Mouse (Mus musculus): ENCODE data around the gene Zfp609. TPM values are rescaled to one million over a fixed set of nuclear protein-coding genes. Genes with fewer than 3 reads are reported as not detected.

Gene Zfp609
- polyA plus RNA-seq, 1 experiment from 2014 or later: 1.4 TPM

DNA sequence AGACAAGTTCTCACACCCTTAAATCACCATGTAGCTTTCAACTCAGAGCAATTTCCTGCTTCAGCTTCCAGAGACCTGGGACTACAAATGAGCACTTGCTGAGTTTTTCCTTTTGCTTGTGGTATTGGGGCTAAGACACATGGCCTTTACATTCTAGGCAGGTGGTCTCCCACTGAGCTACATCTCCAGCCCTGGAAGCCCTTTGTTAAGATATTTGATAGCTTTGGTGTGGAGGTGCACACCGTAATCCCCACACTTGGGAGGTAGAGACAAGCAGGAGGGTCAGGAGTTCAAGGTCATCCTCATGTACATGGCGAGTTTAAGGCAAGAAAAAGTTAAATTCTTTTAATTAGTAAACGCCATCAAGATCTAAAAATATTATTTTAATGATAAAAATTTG, 145.2 kb downstream of the Zfp609 start:
- no peak overlapping the region for H3K27ac ChIP-seq (ENCODE audit: low read length)
- no peak overlapping the region for H3K9ac ChIP-seq (ENCODE audit: low read depth, low read length)
- 69% methylated on average over 3 of the region's 3 CpGs for WGBS (ENCODE audit: insufficient replicate concordance)
- H3K4me2 ChIP-seq (ENCODE audit: low read depth, low read length): no peak overlapping the region
- no peaks in the 10 kb centered on the region for H3K9me3 ChIP-seq (replicated peaks; ENCODE audit: control insufficient read depth, low read length)
- H3K36me3 ChIP-seq (ENCODE audit: control insufficient read depth, insufficient read depth): no peaks in the 10 kb centered on the region
- H3K4me3 ChIP-seq (ENCODE audit: low read depth, low read length): no peak overlapping the region
- peaks cover 23% of the 10 kb centered on the region for H3K4me1 ChIP-seq (ENCODE audit: control insufficient read depth, low read depth, low read length)
- no peak for ATAC-seq (ENCODE audit: low read depth)
- no peaks in the 10 kb centered on the region for H3K27me3 ChIP-seq (ENCODE audit: control insufficient read depth, insufficient read depth, low read depth, low read length)

DNA sequence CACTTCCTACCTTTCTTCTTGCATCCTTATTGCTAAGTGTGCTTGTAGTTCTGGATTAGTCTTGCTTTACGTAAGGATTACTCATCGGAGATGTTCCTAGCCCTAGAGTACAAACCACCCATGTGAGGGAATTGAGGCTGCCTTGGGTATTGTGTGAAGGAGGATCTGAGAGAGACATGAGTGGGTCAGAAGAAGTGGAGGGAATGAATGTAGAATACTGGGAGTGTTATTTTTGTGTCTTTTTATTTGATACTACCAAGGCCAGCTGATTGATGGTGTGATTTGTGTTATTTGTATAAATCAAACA, 145.8 kb downstream of the Zfp609 start:
- no peak overlapping the region for H3K9ac ChIP-seq (ENCODE audit: low read depth, low read length)
- H3K4me1 ChIP-seq (ENCODE audit: control insufficient read depth, low read depth, low read length): peaks cover 27% of the 10 kb centered on the region
- no peaks in the 10 kb centered on the region for H3K9me3 ChIP-seq (replicated peaks; ENCODE audit: control insufficient read depth, low read length)
- WGBS (ENCODE audit: insufficient replicate concordance): 86% methylated on average over 2 of the region's 2 CpGs
- no peak for ATAC-seq (ENCODE audit: low read depth)
- no peak overlapping the region for H3K4me3 ChIP-seq (ENCODE audit: low read depth, low read length)
- no peak overlapping the region for H3K27ac ChIP-seq (ENCODE audit: low read length)
- H3K36me3 ChIP-seq (ENCODE audit: control insufficient read depth, insufficient read depth): no peaks in the 10 kb centered on the region
- no peak overlapping the region for H3K4me2 ChIP-seq (ENCODE audit: low read depth, low read length)
- H3K27me3 ChIP-seq (ENCODE audit: control insufficient read depth, insufficient read depth, low read depth, low read length): no peaks in the 10 kb centered on the region

- Histone ChIP-seq H3K4me1 (ENCODE audit: control insufficient read depth, low read depth, low read length) (peaks cover 27% of the 10 kb centered on the region), H3K36me3 (ENCODE audit: control insufficient read depth, insufficient read depth) (no peaks in the 10 kb centered on the region), H3K9ac (ENCODE audit: low read depth, low read length) (no peak overlapping the region), H3K9me3 (replicated peaks; ENCODE audit: control insufficient read depth, low read length) (no peaks in the 10 kb centered on the region), H3K27ac (ENCODE audit: low read length) (no peak overlapping the region), H3K27me3 (ENCODE audit: control insufficient read depth, insufficient read depth, low read depth, low read length) (no peaks in the 10 kb centered on the region), H3K4me3 (ENCODE audit: low read depth, low read length) (no peak overlapping the region), H3K4me2 (ENCODE audit: low read depth, low read length) (no peak overlapping the region)
- WGBS (ENCODE audit: insufficient replicate concordance): 56% methylated on average over 4 of the region's 4 CpGs
- no peak for ATAC-seq (ENCODE audit: low read depth)
Observed at GRCm38 (mm10) chr9:65680938-65681633, 146.3 kb downstream of the Zfp609 start.

DNA sequence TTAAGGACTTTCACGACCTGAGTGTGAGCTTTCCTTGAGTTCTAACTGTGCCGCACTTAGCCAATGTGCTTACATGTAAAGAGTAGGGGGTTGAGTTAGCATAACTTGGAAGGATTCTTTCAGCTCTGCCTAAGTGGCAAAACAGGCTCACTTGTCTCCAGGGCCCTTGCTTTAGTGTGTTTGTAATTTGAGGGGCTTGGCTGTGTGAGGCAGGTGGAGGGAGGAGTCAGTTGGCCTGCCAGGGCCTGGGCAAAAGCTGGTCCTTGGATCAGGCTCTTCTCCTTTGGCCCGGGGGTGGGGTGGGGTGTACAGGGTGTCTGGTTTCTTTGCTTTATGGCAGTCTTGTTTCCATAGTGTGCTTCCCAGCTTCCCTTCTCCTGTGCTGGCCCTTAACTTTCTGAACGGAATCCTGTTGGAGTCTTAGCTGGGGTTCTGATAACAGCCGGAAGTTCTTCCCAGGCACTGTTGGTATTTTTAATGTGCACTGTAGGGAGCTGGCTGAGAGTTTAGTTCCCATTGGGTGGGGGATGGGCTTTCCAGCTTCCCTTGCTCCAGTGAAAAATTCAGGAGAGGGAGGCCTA, 148.1 kb downstream of the Zfp609 start:
- Histone ChIP-seq H3K27me3 (ENCODE audit: control insufficient read depth, insufficient read depth, low read depth, low read length) (no peaks in the 10 kb centered on the region), H3K4me1 (ENCODE audit: control insufficient read depth, low read depth, low read length) (peaks cover 25% of the 10 kb centered on the region), H3K36me3 (ENCODE audit: control insufficient read depth, insufficient read depth) (no peaks in the 10 kb centered on the region), H3K4me3 (ENCODE audit: low read depth, low read length) (no peak overlapping the region), H3K4me2 (ENCODE audit: low read depth, low read length) (no peak overlapping the region), H3K27ac (ENCODE audit: low read length) (peak overlapping the region; percentile 27; the same call in 1 of the 2 replicates), H3K9ac (ENCODE audit: low read depth, low read length) (no peak overlapping the region), H3K9me3 (replicated peaks; ENCODE audit: control insufficient read depth, low read length) (no peaks in the 10 kb centered on the region)
- ATAC-seq (ENCODE audit: low read depth): no peak
- WGBS (ENCODE audit: insufficient replicate concordance): 64% methylated on average over 5 of the region's 5 CpGs

GRCm38 (mm10) chr9:65677119-65677462, 150.3 kb downstream of the Zfp609 start:
- 27% methylated on average over 3 of the region's 3 CpGs for WGBS (ENCODE audit: insufficient replicate concordance)
- no peaks in the 10 kb centered on the region for H3K9me3 ChIP-seq (replicated peaks; ENCODE audit: control insufficient read depth, low read length)
- peak overlapping the region; percentile 82 for H3K4me2 ChIP-seq (ENCODE audit: low read depth, low read length)
- peak overlapping the region; percentile 73 for H3K9ac ChIP-seq (ENCODE audit: low read depth, low read length)
- no peaks in the 10 kb centered on the region for H3K27me3 ChIP-seq (ENCODE audit: control insufficient read depth, insufficient read depth, low read depth, low read length)
- peaks cover 23% of the 10 kb centered on the region for H3K4me1 ChIP-seq (ENCODE audit: control insufficient read depth, low read depth, low read length)
- H3K36me3 ChIP-seq (ENCODE audit: control insufficient read depth, insufficient read depth): no peaks in the 10 kb centered on the region
- no peak for ATAC-seq (ENCODE audit: low read depth)
- no peak overlapping the region for H3K27ac ChIP-seq (ENCODE audit: low read length)
- peak overlapping the region; percentile 71 for H3K4me3 ChIP-seq (ENCODE audit: low read depth, low read length)

- Histone ChIP-seq H3K9ac (ENCODE audit: low read depth, low read length) (peak overlapping the region; percentile 73), H3K4me3 (ENCODE audit: low read depth, low read length) (peak overlapping the region; percentile 71), H3K9me3 (replicated peaks; ENCODE audit: control insufficient read depth, low read length) (no peaks in the 10 kb centered on the region), H3K27me3 (ENCODE audit: control insufficient read depth, insufficient read depth, low read depth, low read length) (no peaks in the 10 kb centered on the region), H3K36me3 (ENCODE audit: control insufficient read depth, insufficient read depth) (no peaks in the 10 kb centered on the region), H3K4me1 (ENCODE audit: control insufficient read depth, low read depth, low read length) (peaks cover 25% of the 10 kb centered on the region), H3K27ac (ENCODE audit: low read length) (peak overlapping the region; percentile 21), H3K4me2 (ENCODE audit: low read depth, low read length) (peak overlapping the region; percentile 82)
- ATAC-seq (ENCODE audit: low read depth): peak; percentile 98
- under 1% methylated on average over 50 of the region's 51 CpGs for WGBS (ENCODE audit: insufficient replicate concordance)
Observed at GRCm38 (mm10) chr9:65676358-65677118, 150.8 kb downstream of the Zfp609 start.

DNA sequence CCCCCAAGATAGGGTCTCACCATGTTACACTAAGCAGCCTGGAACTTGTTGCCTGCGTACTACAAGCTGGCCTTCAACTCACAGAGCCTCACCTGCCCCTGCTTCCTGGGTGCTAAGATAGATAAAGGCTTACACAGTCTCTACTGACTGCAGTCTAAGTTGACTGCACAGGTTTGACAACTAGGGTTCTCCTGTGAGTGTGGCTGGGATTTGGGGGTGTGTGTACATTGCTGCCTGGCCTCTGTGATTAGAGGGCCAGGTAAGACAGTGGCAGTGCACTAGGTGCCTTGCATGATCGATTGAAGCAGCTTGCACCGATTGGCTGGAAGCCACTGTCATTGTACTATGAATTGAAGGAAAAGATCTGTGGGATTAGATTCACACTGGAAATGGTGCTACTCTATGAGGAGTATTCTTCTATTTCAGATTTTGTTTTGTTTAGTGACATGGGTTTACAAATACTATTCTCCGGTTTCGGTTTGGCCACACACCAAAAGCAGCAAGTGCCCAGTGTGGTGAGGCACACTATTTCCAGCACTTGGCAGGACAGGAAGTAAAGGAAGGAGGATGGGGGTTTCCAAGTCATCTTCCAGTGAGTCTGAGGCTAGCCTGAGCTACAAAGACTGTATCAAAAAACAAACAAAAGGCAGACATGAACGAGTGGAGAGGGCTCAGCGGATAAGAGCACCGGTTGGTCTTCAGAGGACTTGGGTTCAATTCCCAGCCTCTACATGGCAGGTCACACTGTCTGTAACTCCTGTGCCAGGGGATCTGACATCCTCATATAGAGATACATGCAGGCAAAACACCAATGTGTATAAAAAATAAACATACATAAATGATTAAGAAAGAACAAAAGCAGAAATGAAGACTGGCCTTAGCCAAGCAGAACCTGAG, 151.7 kb downstream of the Zfp609 start:
- Histone ChIP-seq H3K27me3 (ENCODE audit: control insufficient read depth, insufficient read depth, low read depth, low read length) (no peaks in the 10 kb centered on the region), H3K9me3 (replicated peaks; ENCODE audit: control insufficient read depth, low read length) (no peaks in the 10 kb centered on the region), H3K27ac (ENCODE audit: low read length) (peak overlapping the region; percentile 21), H3K4me1 (ENCODE audit: control insufficient read depth, low read depth, low read length) (peaks cover 28% of the 10 kb centered on the region), H3K4me2 (ENCODE audit: low read depth, low read length) (peak overlapping the region; percentile 82), H3K9ac (ENCODE audit: low read depth, low read length) (peak overlapping the region; percentile 62), H3K36me3 (ENCODE audit: control insufficient read depth, insufficient read depth) (no peaks in the 10 kb centered on the region), H3K4me3 (ENCODE audit: low read depth, low read length) (peak overlapping the region; percentile 71)
- 47% methylated on average over 8 of the region's 8 CpGs for WGBS (ENCODE audit: insufficient replicate concordance)
- ATAC-seq (ENCODE audit: low read depth): no peak; the same call in 1 of the 2 replicates

- 70% methylated on average over 11 of the region's 11 CpGs for WGBS (ENCODE audit: insufficient replicate concordance)
- Histone ChIP-seq H3K36me3 (ENCODE audit: control insufficient read depth, insufficient read depth) (no peaks in the 10 kb centered on the region), H3K4me1 (ENCODE audit: control insufficient read depth, low read depth, low read length) (peaks cover 21% of the 10 kb centered on the region), H3K4me2 (ENCODE audit: low read depth, low read length) (no peak overlapping the region), H3K27ac (ENCODE audit: low read length) (no peak overlapping the region), H3K9ac (ENCODE audit: low read depth, low read length) (no peak overlapping the region), H3K4me3 (ENCODE audit: low read depth, low read length) (no peak overlapping the region), H3K9me3 (replicated peaks; ENCODE audit: control insufficient read depth, low read length) (no peaks in the 10 kb centered on the region), H3K27me3 (ENCODE audit: control insufficient read depth, insufficient read depth, low read depth, low read length) (no peaks in the 10 kb centered on the region)
- ATAC-seq (ENCODE audit: low read depth): no peak
Observed at GRCm38 (mm10) chr9:65672996-65673395, 154.4 kb downstream of the Zfp609 start.

Data from liver, embryonic 16.5 days (tissue).